In genomic region chr16:21321188-21322070, GRCm38 (mm10) we compare ENCODE assay signal across 9 mouse cellular contexts.
DNase-seq lines count a peak whose midpoint lies in the region; ATAC-seq and TF ChIP-seq lines count a peak whose summit lies in the region.
"Had no signal": no experiment of that assay in that cellular context is flagged by ENCODE, and none has a peak within 500 bp of the region (broad histone marks: within the 10 kb centered on the region; RNA-seq: fewer than 3 reads in every experiment).

No protein-coding gene starts in this region.

- ATAC-seq in embryonic facial prominence, embryonic 11.5 days (replicated peaks; ENCODE audit: insufficient number of reproducible peaks, low FRiP score, low TSS enrichment, low read depth) = no peak
- ATAC-seq in liver, postnatal 0 days = no peak

- intact Hi-C loops in gastrocnemius, postnatal 14 days (cut with DNase I; ENCODE audit: low total_unique reads) = no loop called here

- peak; percentile 43 for TF ChIP-seq CTCF in liver, postnatal 0 days (IDR thresholded peaks at IDR 0.05; ENCODE audit: low read depth)

- H3K27me3 ChIP-seq in embryonic facial prominence, embryonic 11.5 days (ENCODE audit: control insufficient read depth, insufficient read depth, low read length) = no peaks in the 10 kb centered on the region
- no peaks in the 10 kb centered on the region for H3K27me3 ChIP-seq in liver, postnatal 0 days (ENCODE audit: insufficient read depth, low read length)
- H3K27me3 ChIP-seq: neural tube, embryonic 13.5 days had no signal

- peaks cover 5% of the 10 kb centered on the region; the same call in 1 of the 2 replicates for H3K4me1 ChIP-seq in embryonic facial prominence, embryonic 11.5 days (ENCODE audit: control insufficient read depth, insufficient read depth, low read length)
- H3K4me1 ChIP-seq in liver, postnatal 0 days (ENCODE audit: insufficient read depth) = no peaks in the 10 kb centered on the region

- TF ChIP-seq EP300 in liver, postnatal 0 days (IDR thresholded peaks at IDR 0.05; ENCODE audit: low read depth) = no peak

- no peak overlapping the region for H3K4me3 ChIP-seq in embryonic facial prominence, embryonic 11.5 days (ENCODE audit: low read depth, low read length)
- H3K4me3 ChIP-seq in liver, postnatal 0 days (ENCODE audit: low read depth, low read length) = no peak overlapping the region
- H3K4me3 ChIP-seq: neural tube, embryonic 13.5 days had no signal

- no peak overlapping the region for H3K27ac ChIP-seq in embryonic facial prominence, embryonic 11.5 days (replicated peaks; ENCODE audit: low read depth, low read length)
- no peak overlapping the region for H3K27ac ChIP-seq in liver, postnatal 0 days (ENCODE audit: low read depth)
- H3K27ac ChIP-seq: neural tube, embryonic 13.5 days had no signal

- WGBS in embryonic facial prominence, embryonic 11.5 days = 44% methylated on average over 18 of the region's 18 CpGs
- 61% methylated on average over 18 of the region's 18 CpGs for WGBS in liver, postnatal 0 days (ENCODE audit: insufficient replicate concordance)

- H3K36me3 ChIP-seq in embryonic facial prominence, embryonic 11.5 days (replicated peaks; ENCODE audit: control insufficient read depth, insufficient read depth, low read depth, low read length) = no peaks in the 10 kb centered on the region
- H3K36me3 ChIP-seq in liver, postnatal 0 days (replicated peaks; ENCODE audit: insufficient read depth, low read length) = no peaks in the 10 kb centered on the region
- H3K36me3 ChIP-seq: neural tube, embryonic 13.5 days had no signal

- H3K9ac ChIP-seq in embryonic facial prominence, embryonic 11.5 days (replicated peaks; ENCODE audit: low read length) = no peak overlapping the region
- H3K9ac ChIP-seq in liver, postnatal 0 days (replicated peaks) = no peak overlapping the region
- H3K9ac ChIP-seq: neural tube, embryonic 13.5 days had no signal

- H3K9me3 ChIP-seq in embryonic facial prominence, embryonic 11.5 days (replicated peaks; ENCODE audit: control insufficient read depth, low read length) = no peaks in the 10 kb centered on the region
- no peaks in the 10 kb centered on the region for H3K9me3 ChIP-seq in liver, postnatal 0 days (ENCODE audit: low read length)
- H3K9me3 ChIP-seq: neural tube, embryonic 13.5 days had no signal

- H3K4me2 ChIP-seq in embryonic facial prominence, embryonic 11.5 days (ENCODE audit: low read depth, low read length) = no peak overlapping the region
- no peak overlapping the region for H3K4me2 ChIP-seq in liver, postnatal 0 days (ENCODE audit: low read depth, low read length)
- H3K4me2 ChIP-seq: neural tube, embryonic 13.5 days had no signal

- peak; percentile 49 for DNase-seq in gastrocnemius, postnatal 14 days
- no peak for DNase-seq in gastrocnemius, postnatal 25 days
- peak; percentile 54 for DNase-seq in lung, postnatal 10 days
- no peak for DNase-seq in lung, adult 18-20 months
- peak; percentile 54 for DNase-seq in embryonic facial prominence, embryonic 11.5 days (ENCODE audit: low spot score)
- DNase-seq in liver, postnatal 0 days = no peak
- DNase-seq in frontal cortex, postnatal 14 days (ENCODE audit: low spot score in 2 of 2) = no peak
- no peak for DNase-seq in kidney, postnatal 25 days

Comparison
In these comparisons a context has a peak if more than half of its experiments do, and no peak if none do; other contexts are left out.
1. DNase-seq: peak in gastrocnemius, postnatal 14 days (single experiment), lung, postnatal 10 days (single experiment) and embryonic facial prominence, embryonic 11.5 days (single experiment); none in gastrocnemius, postnatal 25 days (single experiment), lung, adult 18-20 months (0 of 2), liver, postnatal 0 days (single experiment), frontal cortex, postnatal 14 days (0 of 2) and kidney, postnatal 25 days (0 of 2).